Mouse (Mus musculus): ENCODE measurements around the gene Trabd2b.

DNA sequence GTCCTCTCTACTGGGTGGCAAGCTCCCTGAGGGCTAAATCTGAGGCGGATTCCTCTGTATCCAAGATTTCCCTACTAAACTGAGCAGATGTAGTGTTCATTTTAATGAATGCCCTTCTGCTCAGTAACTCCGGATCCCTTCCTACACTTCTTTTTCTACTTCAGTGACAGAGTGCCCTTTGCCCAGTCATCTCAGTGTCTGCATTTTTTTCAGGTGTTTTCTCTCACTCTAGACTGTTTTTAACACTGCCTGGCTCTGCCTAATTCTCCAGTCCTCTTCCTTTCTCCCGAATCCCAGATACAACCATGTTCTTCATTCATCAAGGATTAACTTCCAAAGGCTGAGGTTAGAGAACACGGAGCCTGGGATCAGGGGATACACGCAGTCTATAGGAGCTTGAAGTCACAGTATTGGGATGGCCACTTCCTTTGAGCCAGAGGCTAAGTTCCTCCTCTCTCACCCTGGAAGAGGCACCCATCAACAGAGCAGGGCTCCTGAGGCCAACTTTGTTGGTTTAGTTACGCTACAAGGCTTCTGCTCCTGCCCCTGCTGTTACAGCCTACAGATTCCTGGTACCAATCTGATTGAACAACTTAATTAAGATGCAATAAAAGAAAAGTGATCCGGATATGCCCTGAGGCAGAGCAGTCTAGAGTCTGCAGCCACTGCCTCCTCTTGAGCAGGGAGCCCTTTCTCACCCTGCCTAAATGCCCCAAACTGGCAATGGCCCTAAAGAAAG is 4.4 kb upstream of the Trabd2b start:
- TF ChIP-seq CTCF (IDR thresholded peaks at IDR 0.05; ENCODE audit: extremely low read depth, insufficient read depth, low read length) (no peak), POLR2A (IDR thresholded peaks at IDR 0.05; ENCODE audit: extremely low read depth, insufficient read depth, low read length) (no peak)

Data from cortical plate, adult 2 months (tissue).